18 mouse cellular contexts compared by ENCODE assay signal in genomic region chr4:131728628-131729027, GRCm38 (mm10).
"Had no signal": no experiment of that assay in that cellular context is flagged by ENCODE, and none has a peak within 500 bp of the region (broad histone marks: within the 10 kb centered on the region; RNA-seq: fewer than 3 reads in every experiment).

No protein-coding gene starts in this region.

- H3K36me3 ChIP-seq: lung, embryonic 15.5 days; midbrain, embryonic 13.5 days; midbrain, embryonic 15.5 days; neural tube, embryonic 12.5 days; stomach, embryonic 15.5 days had no signal

- H3K9ac ChIP-seq: liver, postnatal 0 days; lung, embryonic 15.5 days; midbrain, embryonic 13.5 days; midbrain, embryonic 15.5 days; neural tube, embryonic 12.5 days; stomach, embryonic 15.5 days had no signal

- H3K4me2 ChIP-seq: lung, embryonic 15.5 days; midbrain, embryonic 11.5 days; midbrain, embryonic 13.5 days; midbrain, embryonic 15.5 days; neural tube, embryonic 12.5 days; stomach, embryonic 15.5 days had no signal

- H3K27me3 ChIP-seq: lung, embryonic 15.5 days; midbrain, embryonic 13.5 days; midbrain, embryonic 15.5 days; neural tube, embryonic 12.5 days; stomach, embryonic 15.5 days had no signal

- H3K9me3 ChIP-seq: lung, embryonic 15.5 days; midbrain, embryonic 13.5 days; midbrain, embryonic 15.5 days; neural tube, embryonic 12.5 days; stomach, embryonic 15.5 days had no signal

- H3K4me1 ChIP-seq: lung, embryonic 15.5 days; megakaryocyte, embryonic 14.5 days; midbrain, embryonic 13.5 days; midbrain, embryonic 15.5 days; neural tube, embryonic 12.5 days; stomach, embryonic 15.5 days had no signal

- H3K4me3 ChIP-seq: lung, embryonic 15.5 days; megakaryocyte, embryonic 14.5 days; midbrain, embryonic 13.5 days; midbrain, embryonic 15.5 days; neural tube, embryonic 12.5 days; stomach, embryonic 15.5 days had no signal

- DNase-seq: liver, postnatal 0 days; lung, adult 2 months; lung, postnatal 14 days; lung, postnatal 36 days; right cerebral cortex, postnatal 14 days; thymus, adult 2 months; thymus, postnatal 25 days; thymus, postnatal 4 days had no signal

- ATAC-seq: liver, postnatal 0 days; lung, postnatal 0 days; midbrain, embryonic 13.5 days; midbrain, embryonic 15.5 days had no signal

- H3K27ac ChIP-seq: lung, embryonic 15.5 days; macrophage; midbrain, embryonic 13.5 days; midbrain, embryonic 15.5 days; neural tube, embryonic 12.5 days; stomach, embryonic 15.5 days; stomach, postnatal 0 days had no signal
